Mouse (Mus musculus): Measurements from ENCODE around the gene Tmem38b.

GRCm38 (mm10) chr4:53794257-53794966 lies 31.4 kb upstream of the Tmem38b start:
- TF ChIP-seq CTCF (IDR thresholded peaks at IDR 0.05; ENCODE audit: low read depth) (no peak), EP300 (IDR thresholded peaks at IDR 0.05; ENCODE audit: low read depth) (no peak)
